Mouse (Mus musculus) cerebellum, adult 11 months (tissue): Measurements from ENCODE around the gene Tmem200b.

ENCODE experiments used
- DNase-seq: peaks from one replicate; pipeline ENCODE4 v3.0.0; 2022

The Tmem200b gene

GRCm38 (mm10) chr4:131921461-131922346, at the start of gene Tmem200b:
Tmem200b (plus strand) TSS chr4:131921771.
- no peak for DNase-seq

- DNase-seq: no peak
Measured at GRCm38 (mm10) chr4:131872672-131873292, 48.8 kb upstream of the Tmem200b start.

GRCm38 (mm10) chr4:131873293-131874168, 48.0 kb upstream of the Tmem200b start, which contains the start of gene Srsf4:
Srsf4 (plus strand) TSS chr4:131873617.
- peak; percentile 91 for DNase-seq

GRCm38 (mm10) chr4:131874169-131874536, 47.4 kb upstream of the Tmem200b start:
- no peak for DNase-seq

GRCm38 (mm10) chr4:131874567-131874966, 47.0 kb upstream of the Tmem200b start:
- DNase-seq: no peak

GRCm38 (mm10) chr4:131875242-131875641, 46.3 kb upstream of the Tmem200b start:
- no peak for DNase-seq

- no peak for DNase-seq
Measured at GRCm38 (mm10) chr4:131876836-131877235, 44.7 kb upstream of the Tmem200b start.

- no peak for DNase-seq
Measured at GRCm38 (mm10) chr4:131879692-131880091, 41.9 kb upstream of the Tmem200b start.

GRCm38 (mm10) chr4:131881306-131881705, 40.3 kb upstream of the Tmem200b start:
- no peak for DNase-seq

- no peak for DNase-seq
Measured at GRCm38 (mm10) chr4:131883571-131883970, 38.0 kb upstream of the Tmem200b start.

- DNase-seq: no peak
Measured at GRCm38 (mm10) chr4:131885376-131885775, 36.2 kb upstream of the Tmem200b start.

- DNase-seq: no peak
Measured at GRCm38 (mm10) chr4:131888564-131888963, 33.0 kb upstream of the Tmem200b start.

GRCm38 (mm10) chr4:131890692-131891091, 30.9 kb upstream of the Tmem200b start:
- DNase-seq: no peak

GRCm38 (mm10) chr4:131897109-131897508, 24.5 kb upstream of the Tmem200b start:
- no peak for DNase-seq

GRCm38 (mm10) chr4:131897787-131898186, 23.8 kb upstream of the Tmem200b start:
- no peak for DNase-seq

GRCm38 (mm10) chr4:131898503-131899179, 22.9 kb upstream of the Tmem200b start:
- no peak for DNase-seq

GRCm38 (mm10) chr4:131899180-131899554, 22.4 kb upstream of the Tmem200b start:
- peak; percentile 31 for DNase-seq

- DNase-seq: no peak
Measured at GRCm38 (mm10) chr4:131901090-131901489, 20.5 kb upstream of the Tmem200b start.

- DNase-seq: no peak
Measured at GRCm38 (mm10) chr4:131904478-131904877, 17.1 kb upstream of the Tmem200b start.

GRCm38 (mm10) chr4:131906423-131906822, 15.1 kb upstream of the Tmem200b start:
- DNase-seq: no peak

- no peak for DNase-seq
Measured at GRCm38 (mm10) chr4:131907912-131908311, 13.7 kb upstream of the Tmem200b start.

- DNase-seq: no peak
Measured at GRCm38 (mm10) chr4:131910237-131910994, 11.2 kb upstream of the Tmem200b start.
